Mouse (Mus musculus) heart, adult 2 months (tissue): Measurements from ENCODE around the gene Papolb.

Source experiments
- CTCF ChIP-seq: fragments of 200-600 bp; IDR thresholded peaks from 2 replicates; pipeline ENCODE4 v1.8.1; 2022; ENCODE audit warnings: antibody characterized with exemption, mild to moderate bottlenecking, moderate library complexity
- POLR2A ChIP-seq: fragments of 200-500 bp; IDR thresholded peaks from 2 replicates; pipeline ENCODE4 v1.6.1; 2011; ENCODE audit warnings: mild to moderate bottlenecking, low read depth, low read length, control low read depth; ENCODE audit not compliant: insufficient read depth

- no peak for TF ChIP-seq POLR2A
- TF ChIP-seq CTCF, result no peak
Observed at GRCm38 (mm10) chr5:142564606-142565005, 34.7 kb upstream of the Papolb start.
